Mouse (Mus musculus): ENCODE data around the gene Angptl6.
A peak's percentile ranks its signal among the peaks of the same experiment; 100 is the strongest.

The Angptl6 gene

DNA sequence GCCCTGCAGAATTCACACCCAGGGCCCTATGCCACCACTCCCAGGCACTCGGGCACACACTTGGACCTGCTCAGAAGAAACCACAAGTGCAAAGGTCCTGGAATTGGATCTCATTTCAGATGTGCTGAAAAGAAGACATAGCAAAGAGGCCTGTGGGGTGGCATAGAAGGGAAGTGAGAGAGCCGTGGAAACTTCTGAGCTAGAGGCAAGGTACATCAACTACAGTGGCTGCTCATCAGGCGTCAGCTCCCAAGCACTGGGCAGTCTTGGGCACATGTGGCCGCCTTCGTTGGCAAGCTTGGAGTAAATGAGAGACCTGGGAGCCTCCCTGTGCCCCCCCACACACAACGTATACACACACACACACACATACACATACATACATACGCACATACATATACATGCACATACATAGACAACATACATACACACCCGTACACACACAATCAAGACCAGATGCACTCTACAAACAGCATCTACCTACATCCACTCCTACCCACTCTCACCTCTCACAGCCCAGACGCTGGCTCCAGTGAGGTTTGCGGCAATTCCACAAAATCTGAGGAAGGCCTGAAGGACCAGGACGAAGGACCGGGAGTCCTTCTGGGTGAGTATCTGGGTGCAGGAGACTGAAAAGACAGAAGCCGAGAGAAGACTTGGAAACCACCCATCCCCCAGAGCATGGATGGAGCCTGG lies at the start of gene Angptl6:
TSS of gene Angptl6 (minus strand) at position 631 of the 696 bp plus-strand sequence.
- DNase-seq (ENCODE audit: low spot score in 2 of 2), result no peak

DNA sequence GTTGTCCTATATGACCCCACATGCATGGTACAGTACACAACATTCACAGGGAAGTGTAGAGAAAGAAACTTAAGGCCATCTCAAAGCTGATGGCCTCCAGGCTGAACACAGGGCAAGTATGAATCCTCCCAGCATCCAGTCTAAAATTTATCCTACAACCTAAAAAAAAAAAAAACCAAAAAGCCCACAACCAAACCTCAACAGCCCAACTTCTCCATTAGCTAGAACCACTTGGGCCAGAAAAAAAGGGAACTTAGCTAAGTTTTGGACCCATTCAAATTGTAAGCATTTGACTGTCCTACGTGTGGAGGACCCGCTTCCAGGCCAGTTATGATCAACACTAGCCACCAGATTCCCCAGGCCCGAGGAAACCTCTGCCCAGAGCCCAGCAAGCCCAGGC lies 43.7 kb upstream of the Angptl6 start:
- DNase-seq (ENCODE audit: low spot score in 2 of 2), result no peak

DNA sequence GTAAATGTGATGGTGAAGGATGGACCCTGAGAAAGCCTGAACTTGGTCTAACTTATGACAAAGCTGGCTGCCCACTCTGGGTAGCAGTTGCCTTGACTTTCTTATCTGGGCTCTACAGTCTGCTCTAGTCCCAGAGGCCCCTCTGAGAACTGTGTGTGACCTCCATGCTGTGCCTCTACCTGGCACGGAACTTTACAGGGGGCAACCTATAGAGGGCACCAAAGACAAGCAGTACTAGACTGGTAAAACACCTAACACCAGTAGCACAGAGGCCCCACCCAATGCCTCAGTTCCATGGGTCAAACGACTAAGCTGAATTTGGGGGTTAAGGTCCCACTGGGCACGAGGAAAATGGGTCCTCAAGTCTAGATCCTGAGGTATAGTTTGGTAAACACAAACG lies 36.6 kb upstream of the Angptl6 start:
- no peak for DNase-seq (ENCODE audit: low spot score in 2 of 2)

DNA sequence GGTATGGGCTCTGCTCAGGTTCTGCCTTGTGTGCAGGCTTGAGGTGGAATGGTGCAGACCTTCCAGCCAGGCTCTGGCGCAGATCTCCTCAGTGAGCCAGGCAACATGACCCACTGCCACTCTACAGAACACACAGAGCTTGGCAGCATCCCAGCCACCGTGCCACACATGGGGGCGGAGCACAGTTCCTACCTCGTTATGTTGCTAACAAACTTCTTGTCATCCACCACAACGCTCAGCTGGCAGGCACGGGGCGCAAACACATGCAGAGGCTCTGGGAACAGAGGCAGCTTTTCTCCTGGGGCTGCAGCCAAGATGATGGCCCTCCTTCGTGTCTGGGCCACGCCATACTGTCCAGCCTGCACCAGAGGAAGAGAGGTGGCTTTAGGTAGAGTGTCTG lies 30.4 kb upstream of the Angptl6 start:
- DNase-seq (ENCODE audit: low spot score in 2 of 2), result peak in 1 of 2 experiments; percentile 49

DNA sequence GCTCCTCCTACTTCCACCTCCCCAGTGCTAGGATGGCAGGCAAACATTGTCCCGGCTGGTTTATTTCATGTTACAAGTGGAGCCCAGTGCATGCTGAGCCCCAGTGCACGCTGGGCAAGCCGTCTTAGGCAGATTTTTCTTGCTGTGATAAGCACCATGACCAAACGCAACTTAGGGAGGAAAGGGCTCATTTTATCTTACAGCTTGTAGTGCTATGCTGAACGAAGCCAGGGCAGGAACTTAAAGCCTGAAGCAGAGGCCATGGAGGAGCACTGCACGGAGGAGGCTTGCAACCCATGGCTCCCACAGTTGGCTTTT lies 22.6 kb upstream of the Angptl6 start:
- no peak for DNase-seq (ENCODE audit: low spot score in 2 of 2)

DNA sequence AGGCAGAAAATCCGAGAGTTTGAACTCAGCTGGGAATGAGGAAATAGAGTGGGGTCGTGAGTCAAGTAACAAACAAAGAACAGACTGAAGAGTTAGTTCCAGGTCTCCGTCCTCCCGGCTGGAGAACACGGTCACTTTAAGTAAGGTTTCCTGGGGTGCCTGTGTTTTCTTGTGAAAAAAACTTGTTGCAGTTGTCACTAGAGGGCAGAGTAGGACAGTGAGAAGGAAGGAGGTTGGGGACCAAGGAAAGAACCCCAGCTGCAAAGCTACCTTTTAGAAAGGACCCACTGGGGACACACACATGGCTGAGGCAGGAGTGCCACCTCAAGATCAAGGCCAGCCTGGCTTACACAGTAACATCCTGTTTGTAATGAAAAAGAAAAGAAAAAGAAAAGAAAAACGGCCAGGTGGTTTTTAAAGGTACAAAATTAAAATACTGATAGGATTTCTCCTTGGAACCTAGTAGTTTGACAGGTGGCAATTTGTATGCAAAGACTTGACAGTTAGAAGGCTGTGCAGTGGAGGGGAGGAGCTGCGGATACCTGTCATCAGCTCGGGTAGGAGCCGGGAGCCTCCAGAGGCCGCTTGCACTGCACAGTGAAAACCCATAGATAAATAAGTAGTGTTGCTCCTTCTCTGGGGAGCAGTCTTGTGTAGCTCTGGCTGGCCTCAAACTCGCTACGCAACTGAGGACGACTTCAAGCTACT lies 22.1 kb upstream of the Angptl6 start:
- DNase-seq (ENCODE audit: low spot score in 2 of 2), result no peak

DNA sequence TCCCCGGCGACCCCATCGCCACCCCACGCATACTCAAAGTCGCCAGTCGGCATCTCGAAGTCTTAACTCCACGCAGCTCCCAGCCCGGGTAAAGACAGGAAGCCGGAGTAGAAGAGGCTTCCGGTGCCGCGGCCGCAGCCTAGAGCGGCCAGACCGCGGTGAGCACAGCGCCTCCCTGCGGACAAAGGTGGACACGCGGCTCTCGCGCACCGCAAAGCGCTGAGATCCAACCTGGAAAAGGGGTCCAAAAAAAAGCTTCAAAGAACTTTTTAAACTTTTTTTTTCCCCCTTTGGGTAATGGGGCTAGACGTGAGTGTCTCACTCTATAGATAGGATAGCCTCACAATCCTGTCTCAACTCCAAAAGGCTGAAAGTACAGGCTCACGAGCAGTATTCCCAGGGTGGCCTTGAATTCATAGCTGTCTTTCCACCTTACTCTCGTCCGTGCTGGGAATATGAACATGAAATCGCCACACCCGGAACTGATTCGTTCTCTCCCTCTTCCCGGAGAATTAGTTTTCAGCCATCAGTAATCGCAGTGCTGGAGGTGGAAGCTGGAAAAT lies 19.1 kb upstream of the Angptl6 start, which contains the start of gene Eif3g:
TSS of gene Eif3g (minus strand) at position 113 of the 563 bp plus-strand sequence.
- DNase-seq (ENCODE audit: low spot score in 2 of 2), result peak; percentile 71 to 77

DNA sequence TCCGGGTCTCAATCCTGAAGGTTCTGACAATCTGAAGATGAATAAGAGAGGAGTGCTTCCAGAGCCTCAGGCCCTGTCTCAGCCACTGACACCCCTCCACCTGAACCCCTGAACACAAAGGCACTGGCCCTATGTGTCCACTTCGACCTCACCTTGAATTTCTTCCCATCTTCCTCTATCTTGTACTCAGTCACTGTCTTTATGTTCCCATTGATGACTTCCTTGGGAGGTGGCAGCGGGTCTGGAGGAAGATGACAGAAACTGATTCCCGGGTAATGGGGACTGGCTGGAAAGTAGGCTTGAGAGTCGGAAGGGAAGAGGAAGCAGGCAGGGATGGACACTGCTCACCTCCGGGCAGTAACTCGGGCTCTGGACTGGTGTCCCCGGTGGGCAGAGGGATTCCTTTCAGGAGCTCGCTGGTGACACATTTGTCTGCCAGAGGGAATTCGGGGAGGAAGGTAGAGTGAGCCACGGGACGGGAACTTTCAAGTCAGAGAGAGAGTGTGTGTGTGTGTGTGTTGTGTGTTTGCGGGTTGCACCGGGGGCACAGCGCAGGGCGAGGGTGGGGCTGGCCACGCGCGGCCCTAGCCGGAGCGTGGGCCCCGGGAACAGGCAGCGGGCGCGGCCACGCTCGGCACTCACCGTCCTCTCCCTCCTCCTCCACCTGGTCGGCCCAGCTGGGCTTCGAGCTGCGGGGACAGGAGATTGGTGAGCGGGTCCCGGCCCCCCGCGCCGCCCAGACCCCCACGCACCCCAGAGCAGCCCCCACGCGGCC lies 18.4 kb upstream of the Angptl6 start:
- DNase-seq (ENCODE audit: low spot score in 2 of 2), result no peak

DNA sequence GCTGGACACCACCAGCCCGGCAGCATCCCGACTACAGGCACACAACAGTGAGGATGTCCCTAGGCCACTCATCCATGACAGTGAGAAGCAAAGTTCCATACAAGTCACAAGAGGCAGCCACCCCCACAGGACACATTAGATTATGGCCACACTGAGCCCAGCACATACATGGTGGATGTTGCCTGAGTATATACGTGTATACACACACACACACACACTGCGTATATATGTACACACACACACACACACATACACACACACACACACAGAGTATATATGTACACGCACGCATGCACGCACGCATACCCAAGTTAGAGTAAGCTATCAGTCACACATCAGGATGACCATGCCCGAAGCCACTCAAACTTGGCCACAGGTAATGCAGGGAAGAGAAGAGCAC lies 15.9 kb upstream of the Angptl6 start:
- no peak for DNase-seq (ENCODE audit: low spot score in 2 of 2)

DNA sequence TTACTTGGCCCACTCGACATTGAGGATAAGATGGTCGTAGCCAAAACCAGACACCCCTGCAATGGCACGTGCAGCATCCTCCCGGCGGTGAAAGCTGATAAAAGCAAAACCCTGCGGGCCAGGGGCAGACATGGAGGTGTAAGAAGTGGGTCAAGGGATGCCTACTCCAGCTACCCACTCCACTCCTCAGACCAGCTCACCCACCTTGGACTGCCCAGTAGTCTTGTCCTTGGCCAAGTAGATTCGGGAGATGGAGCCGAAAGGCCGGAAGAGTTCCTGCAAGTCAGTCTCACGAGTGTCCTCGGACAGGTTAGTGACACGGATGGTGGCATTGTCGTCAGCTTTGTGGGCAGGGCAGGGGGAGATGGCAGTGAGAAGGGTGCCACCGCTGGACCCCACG lies 15.1 kb upstream of the Angptl6 start:
- DNase-seq (ENCODE audit: low spot score in 2 of 2), result no peak

DNA sequence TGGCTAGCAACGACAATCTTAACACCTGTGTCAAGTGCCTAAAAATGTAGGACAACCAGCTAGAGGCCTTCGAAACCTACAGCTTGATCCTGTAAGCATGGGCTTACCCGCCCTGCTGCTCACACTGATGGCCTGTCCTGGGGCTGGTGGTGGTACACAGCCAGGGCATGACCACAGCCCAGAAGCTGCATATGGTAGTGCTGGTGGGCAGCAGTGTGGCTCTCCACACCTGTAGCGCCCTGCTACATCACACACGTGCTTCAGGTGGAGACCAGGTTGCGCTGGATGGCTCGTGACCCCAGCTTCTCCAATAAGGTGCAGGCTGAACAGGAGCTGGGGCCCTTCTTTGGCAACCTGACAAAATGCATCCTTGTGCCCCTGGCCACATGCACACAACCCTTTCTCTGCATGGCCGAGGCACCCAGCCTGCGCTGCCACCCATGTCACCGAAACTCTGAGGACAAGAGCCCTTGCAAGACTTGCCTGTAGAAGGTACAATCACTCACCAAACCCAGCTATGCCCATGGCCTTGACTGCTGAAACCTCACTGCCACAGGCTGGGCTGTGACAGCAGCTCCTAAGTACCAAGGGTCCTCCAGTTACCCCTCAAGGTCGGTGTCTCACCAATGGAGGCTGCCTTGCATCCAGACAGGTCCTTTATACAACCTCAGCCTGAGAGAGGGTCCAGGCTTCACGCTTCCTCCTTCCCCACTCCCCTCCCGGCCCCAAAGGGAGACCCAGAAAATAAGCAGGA lies 14.2 kb upstream of the Angptl6 start:
- no peak for DNase-seq (ENCODE audit: low spot score in 2 of 2)

DNA sequence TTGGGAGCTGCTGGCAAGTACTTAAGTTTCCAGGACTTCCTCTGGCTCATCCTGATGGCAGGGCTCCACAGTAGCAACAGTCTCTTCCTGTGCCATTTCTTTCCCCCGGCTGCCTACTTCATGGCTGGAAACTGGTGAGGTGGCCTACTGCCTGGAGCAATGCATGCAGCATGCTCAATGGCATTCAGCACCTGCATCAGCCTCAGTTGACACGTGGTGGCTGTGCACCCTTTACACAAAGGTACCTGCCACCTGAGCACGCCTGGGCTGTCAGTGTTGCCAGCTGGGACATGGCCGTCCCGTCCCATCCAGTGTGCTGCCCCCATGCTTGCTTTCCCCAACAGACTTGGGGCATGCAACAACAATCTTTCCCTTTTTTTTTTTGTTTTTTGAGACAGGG lies 13.5 kb upstream of the Angptl6 start:
- no peak for DNase-seq (ENCODE audit: low spot score in 2 of 2)

DNA sequence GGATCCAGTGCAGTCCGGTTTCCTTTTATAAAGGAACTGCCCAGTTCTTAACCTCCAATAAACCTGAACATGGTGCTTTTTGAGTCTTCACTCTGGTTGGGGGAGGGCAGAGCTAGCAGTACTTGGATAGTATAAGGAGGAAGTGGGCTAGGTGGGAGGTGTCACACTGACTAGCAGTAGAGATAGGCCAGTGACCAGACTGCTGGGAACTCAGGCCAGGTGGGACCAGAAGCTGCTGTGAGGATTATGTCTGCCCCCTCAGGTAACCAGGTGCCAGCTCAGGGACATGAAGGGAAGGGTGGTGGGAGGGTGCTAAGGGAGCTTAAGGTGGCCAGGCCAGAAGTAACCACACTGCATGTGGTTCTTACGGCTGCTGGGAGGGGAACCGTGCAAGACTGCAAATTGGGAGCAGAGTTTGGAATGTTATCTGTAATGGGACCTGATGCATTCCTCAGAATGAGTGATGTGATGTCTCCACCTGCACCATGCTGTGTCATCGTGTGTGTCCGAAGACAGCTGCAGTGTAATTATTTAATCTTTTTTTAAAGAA lies 12.7 kb upstream of the Angptl6 start:
- DNase-seq (ENCODE audit: low spot score in 2 of 2), result no peak

DNA sequence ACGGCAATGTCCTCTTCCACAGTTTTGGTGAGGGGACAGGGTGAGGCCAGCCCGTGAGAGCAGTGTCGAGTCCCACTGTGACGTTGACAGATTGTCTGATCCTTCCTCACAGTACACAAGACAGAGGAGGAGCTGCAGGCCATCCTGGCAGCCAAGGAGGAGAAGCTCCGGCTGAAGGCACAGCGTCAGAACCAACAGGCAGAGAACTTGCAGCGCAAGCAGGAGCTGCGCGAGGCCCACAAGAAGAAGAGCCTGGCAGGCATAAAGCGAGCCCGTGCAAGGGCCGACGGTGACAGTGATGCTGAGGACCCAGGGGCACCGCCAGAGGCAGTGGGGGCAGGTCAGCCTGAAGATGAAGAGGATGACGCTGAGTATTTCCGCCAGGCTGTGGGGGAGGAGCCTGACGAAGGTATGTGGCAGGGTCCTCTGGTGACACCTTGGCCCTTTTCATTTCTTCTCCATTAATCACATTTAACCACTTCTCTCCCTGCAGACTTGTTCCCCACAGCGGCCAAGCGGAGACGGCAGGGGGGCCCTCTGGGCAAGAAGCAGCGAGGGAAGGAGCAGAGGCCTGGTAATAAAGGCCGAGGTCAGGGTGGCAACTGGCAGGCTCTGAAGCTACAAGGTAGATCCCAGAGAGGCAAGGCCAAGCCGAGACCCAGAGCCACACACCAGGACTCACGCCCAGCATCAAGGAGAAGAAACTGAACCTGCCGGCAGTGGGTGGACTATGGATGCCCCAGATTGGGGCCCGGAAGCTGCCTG lies 12.0 kb upstream of the Angptl6 start:
- no peak for DNase-seq (ENCODE audit: low spot score in 2 of 2)

DNA sequence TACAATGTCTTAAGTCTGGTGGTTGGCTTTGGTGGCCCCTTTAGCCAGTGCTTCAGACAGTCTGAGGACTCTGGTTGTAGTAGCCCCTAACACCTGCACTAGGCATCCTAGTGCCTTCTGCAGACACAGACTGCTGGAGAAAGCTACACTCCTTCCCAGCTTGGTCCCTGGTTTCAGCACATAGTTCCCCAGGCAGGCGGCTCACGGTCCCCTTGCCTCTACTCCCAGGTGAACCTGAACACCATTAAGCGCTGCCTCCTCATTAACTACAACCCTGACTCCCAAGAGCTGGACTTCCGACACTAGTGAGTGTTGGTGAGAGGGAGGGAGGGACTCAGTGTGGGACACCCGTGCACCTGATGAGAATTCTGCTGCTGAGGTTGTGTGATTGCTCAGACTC lies 10.9 kb upstream of the Angptl6 start:
- no peak for DNase-seq (ENCODE audit: low spot score in 2 of 2)

DNA sequence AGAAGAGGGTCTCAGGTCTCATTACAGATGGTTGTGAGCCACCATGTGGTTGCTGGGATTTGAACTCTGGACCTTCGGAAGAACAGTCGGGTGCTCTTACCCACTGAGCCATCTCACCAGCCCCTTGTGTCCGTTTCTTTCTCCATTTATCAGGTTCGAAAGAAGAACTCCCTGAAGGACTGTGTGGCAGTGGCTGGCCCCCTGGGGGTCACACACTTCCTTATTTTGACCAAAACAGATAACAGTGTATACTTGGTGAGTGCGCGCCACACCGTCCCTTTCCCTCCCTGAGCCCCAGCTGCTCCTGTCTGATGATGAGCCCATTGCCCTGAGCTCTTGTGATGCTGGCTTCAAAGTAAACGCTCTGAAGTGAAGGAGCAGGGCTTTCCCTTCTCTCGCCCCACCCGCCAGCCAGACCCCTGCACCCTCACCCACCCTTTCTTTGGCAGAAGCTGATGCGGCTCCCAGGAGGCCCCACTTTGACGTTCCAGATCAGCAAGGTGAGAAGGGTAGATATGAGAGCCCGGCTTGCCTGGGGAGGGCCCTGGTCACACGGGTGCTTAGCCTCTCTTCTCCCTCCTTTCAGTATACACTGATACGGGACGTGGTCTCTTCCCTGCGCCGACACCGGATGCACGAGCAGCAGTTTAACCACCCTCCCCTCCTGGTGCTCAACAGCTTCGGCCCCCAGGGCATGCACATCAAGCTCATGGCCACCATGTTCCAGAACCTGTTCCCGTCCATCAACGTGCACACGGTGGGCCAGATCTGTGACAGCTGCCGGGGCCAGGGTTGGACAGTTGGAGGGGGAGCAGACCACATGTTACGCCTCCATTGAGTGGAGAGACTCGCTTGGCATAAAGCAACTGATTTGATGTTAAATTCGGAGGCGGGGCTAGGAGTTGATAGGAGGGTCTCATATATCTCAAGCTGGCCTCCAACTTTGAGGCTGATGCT lies 9.9 kb upstream of the Angptl6 start:
- DNase-seq (ENCODE audit: low spot score in 2 of 2), result no peak

DNA sequence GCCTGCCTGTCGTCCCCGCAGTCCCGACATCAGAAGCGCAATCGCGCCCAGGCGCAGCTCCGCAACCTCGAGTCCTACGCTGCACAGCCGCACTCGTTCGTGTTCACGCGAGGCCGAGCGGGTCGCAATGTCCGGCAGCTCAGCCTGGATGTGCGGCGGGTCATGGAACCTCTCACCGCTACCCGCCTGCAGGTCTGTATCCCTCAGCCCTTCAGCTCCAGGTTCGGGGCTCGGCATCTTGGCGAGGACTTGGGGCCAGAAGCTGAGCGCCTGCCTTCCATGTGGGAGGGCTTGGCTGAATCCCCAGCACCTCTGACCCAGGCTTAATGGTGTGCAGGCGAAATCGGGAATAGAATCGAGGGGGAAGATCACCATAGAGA lies 8.8 kb upstream of the Angptl6 start:
- DNase-seq (ENCODE audit: low spot score in 2 of 2), result no peak

DNA sequence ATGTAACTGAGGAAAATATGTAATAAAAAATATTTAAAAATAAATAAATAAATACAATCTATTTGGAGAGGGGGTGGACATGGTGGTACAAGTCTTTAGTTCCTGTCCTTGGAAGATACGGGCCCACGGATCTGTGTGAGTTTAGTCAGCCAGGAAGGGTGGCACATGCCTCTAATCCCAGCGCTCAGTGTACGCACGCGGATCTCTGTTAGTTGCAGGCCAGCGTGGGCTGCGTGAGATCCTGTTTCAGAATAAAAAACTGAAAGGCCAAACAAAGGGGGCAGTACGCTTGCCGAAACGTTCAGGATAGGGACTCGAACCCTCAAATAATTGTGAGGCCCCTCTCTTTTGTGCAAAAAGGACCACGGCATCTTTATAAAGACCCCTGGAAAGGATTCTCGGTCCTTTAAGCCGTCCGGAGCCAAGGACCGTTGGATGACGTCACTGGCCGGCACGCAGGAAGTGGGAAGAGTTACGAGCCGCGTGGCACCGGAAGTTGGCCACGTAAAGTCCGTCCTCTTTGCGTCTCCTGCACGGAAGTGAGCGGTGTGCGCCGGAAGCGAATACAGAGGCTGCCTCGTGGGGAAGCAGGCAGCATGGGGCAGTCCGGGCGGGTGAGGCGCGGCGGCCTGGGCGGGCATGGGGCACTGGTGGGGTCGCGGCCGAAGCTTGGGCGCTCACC lies 8.3 kb upstream of the Angptl6 start, which contains the start of gene Ppan:
TSS of gene Ppan (plus strand) at position 472 of the 682 bp plus-strand sequence.
- DNase-seq (ENCODE audit: low spot score in 2 of 2), result peak; percentile 95 to 97

DNA sequence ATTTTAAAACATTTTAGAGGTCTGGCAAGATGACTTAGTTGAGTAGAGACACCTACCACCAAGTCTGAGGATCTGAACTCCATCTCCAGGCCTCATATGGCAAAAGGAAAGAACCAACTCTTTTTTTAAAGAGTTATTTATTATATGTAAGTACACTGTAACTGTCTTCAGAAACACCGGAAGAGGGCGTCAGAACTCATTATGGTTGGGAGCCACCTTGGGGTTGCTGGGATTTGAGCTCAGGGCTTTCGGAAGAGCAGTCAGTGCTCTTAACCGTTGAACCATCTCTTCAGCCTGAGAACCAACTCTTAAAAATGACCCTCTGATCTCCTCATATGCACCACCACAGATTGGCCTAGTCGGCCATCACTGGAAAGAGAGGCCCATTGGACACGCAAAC lies 7.7 kb upstream of the Angptl6 start:
- DNase-seq (ENCODE audit: low spot score in 2 of 2), result no peak
